Mouse (Mus musculus): Measurements from ENCODE around the gene Hist2h4. TPM values are rescaled to one million over a fixed set of nuclear protein-coding genes. Genes with fewer than 3 reads are reported as not detected.

The Hist2h4 gene
- polyA plus RNA-seq (2014; fragmentation: Illumina TruSeq; extraction: RNeasy Lipid Tissue Mini Kit (QIAGEN cat#74804); ENCODE audit: low read depth, low replicate concordance) = 0.99 TPM

GRCm38 (mm10) chr3:96262979-96263550, at the start of gene Hist2h4:
Gene Hist2h4 (minus strand): TSS chr3:96263311.

GRCm38 (mm10) chr3:96293787-96294186, 30.7 kb upstream of the Hist2h4 start, which contains the start of gene Fcgr1:
Gene Fcgr1 (minus strand): TSS chr3:96293969.

GRCm38 (mm10) chr3:96269511-96270474, 6.7 kb upstream of the Hist2h4 start, which contains the start of gene Hist2h2bb:
Gene Hist2h2bb (plus strand): TSS chr3:96269752.

GRCm38 (mm10) chr3:96268051-96268775, 5.1 kb upstream of the Hist2h4 start, which contains the start of gene Hist2h3b:
Gene Hist2h3b (plus strand): TSS chr3:96268654.

GRCm38 (mm10) chr3:96246427-96246856, 16.7 kb downstream of the Hist2h4 start, which contains the start of gene Hist2h3c1:
Gene Hist2h3c1 (plus strand): TSS chr3:96246685.

GRCm38 (mm10) chr3:96245003-96245886, 17.9 kb downstream of the Hist2h4 start, which contains the start of gene Hist2h2aa1:
Gene Hist2h2aa1 (plus strand): TSS chr3:96245497.

GRCm38 (mm10) chr3:96239949-96240798, 22.9 kb downstream of the Hist2h4 start, which contains the start of gene Hist2h2aa2:
Gene Hist2h2aa2 (minus strand): TSS chr3:96240276.

GRCm38 (mm10) chr3:96238954-96239793, 23.9 kb downstream of the Hist2h4 start, which contains the start of gene Hist2h3c2:
Gene Hist2h3c2 (minus strand): TSS chr3:96239127.

GRCm38 (mm10) chr3:96220765-96221639, 42.1 kb downstream of the Hist2h4 start, which contains the start of the genes Hist2h2ac and Hist2h2be:
Gene Hist2h2ac (minus strand): TSS chr3:96220880.
Gene Hist2h2be (plus strand): TSS chr3:96221119.

GRCm38 (mm10) chr3:96219661-96220130, 43.4 kb downstream of the Hist2h4 start, which contains the start of the genes Bola1 and Hist2h2ab:
Gene Bola1 (minus strand): TSS chr3:96219709.
Gene Hist2h2ab (plus strand): TSS chr3:96219865.

Other genes starting within 250 kb of the Hist2h4 start
- gene Vps45, start 204.8 kb downstream of the Hist2h4 start, polyA plus RNA-seq (2014; fragmentation: Illumina TruSeq; extraction: RNeasy Lipid Tissue Mini Kit (QIAGEN cat#74804); ENCODE audit: low read depth, low replicate concordance) = 74.0 TPM
- gene Otud7b, start 158.8 kb downstream of the Hist2h4 start, polyA plus RNA-seq (2014; fragmentation: Illumina TruSeq; extraction: RNeasy Lipid Tissue Mini Kit (QIAGEN cat#74804); ENCODE audit: low read depth, low replicate concordance) = 26.7 TPM
- 15.3 TPM for gene Mtmr11, start 101.3 kb downstream of the Hist2h4 start, polyA plus RNA-seq (2014; fragmentation: Illumina TruSeq; extraction: RNeasy Lipid Tissue Mini Kit (QIAGEN cat#74804); ENCODE audit: low read depth, low replicate concordance)
- gene Sf3b4, start 91.0 kb downstream of the Hist2h4 start, polyA plus RNA-seq (2014; fragmentation: Illumina TruSeq; extraction: RNeasy Lipid Tissue Mini Kit (QIAGEN cat#74804); ENCODE audit: low read depth, low replicate concordance) = 15.0 TPM
- 3.7 TPM for gene Sv2a, start 82.2 kb downstream of the Hist2h4 start, polyA plus RNA-seq (2014; fragmentation: Illumina TruSeq; extraction: RNeasy Lipid Tissue Mini Kit (QIAGEN cat#74804); ENCODE audit: low read depth, low replicate concordance)
- 4.2 TPM for gene Bola1, start 43.6 kb downstream of the Hist2h4 start, polyA plus RNA-seq (2014; fragmentation: Illumina TruSeq; extraction: RNeasy Lipid Tissue Mini Kit (QIAGEN cat#74804); ENCODE audit: low read depth, low replicate concordance)
- gene Hist2h2ab, start 43.4 kb downstream of the Hist2h4 start, polyA plus RNA-seq (2014; fragmentation: Illumina TruSeq; extraction: RNeasy Lipid Tissue Mini Kit (QIAGEN cat#74804); ENCODE audit: low read depth, low replicate concordance) = not detected
- not detected for gene Hist2h2ac, start 42.4 kb downstream of the Hist2h4 start, polyA plus RNA-seq (2014; fragmentation: Illumina TruSeq; extraction: RNeasy Lipid Tissue Mini Kit (QIAGEN cat#74804); ENCODE audit: low read depth, low replicate concordance)
- gene Hist2h2be, start 42.2 kb downstream of the Hist2h4 start, polyA plus RNA-seq (2014; fragmentation: Illumina TruSeq; extraction: RNeasy Lipid Tissue Mini Kit (QIAGEN cat#74804); ENCODE audit: low read depth, low replicate concordance) = 23.5 TPM
- gene Hist2h3c2, start 24.2 kb downstream of the Hist2h4 start, polyA plus RNA-seq (2014; fragmentation: Illumina TruSeq; extraction: RNeasy Lipid Tissue Mini Kit (QIAGEN cat#74804); ENCODE audit: low read depth, low replicate concordance) = 8.0 TPM
- gene Hist2h2aa2, start 23.0 kb downstream of the Hist2h4 start, polyA plus RNA-seq (2014; fragmentation: Illumina TruSeq; extraction: RNeasy Lipid Tissue Mini Kit (QIAGEN cat#74804); ENCODE audit: low read depth, low replicate concordance) = not detected
- gene Hist2h2aa1, start 17.8 kb downstream of the Hist2h4 start, polyA plus RNA-seq (2014; fragmentation: Illumina TruSeq; extraction: RNeasy Lipid Tissue Mini Kit (QIAGEN cat#74804); ENCODE audit: low read depth, low replicate concordance) = not detected
- 46.1 TPM for gene Hist2h3c1, start 16.6 kb downstream of the Hist2h4 start, polyA plus RNA-seq (2014; fragmentation: Illumina TruSeq; extraction: RNeasy Lipid Tissue Mini Kit (QIAGEN cat#74804); ENCODE audit: low read depth, low replicate concordance)
- gene Hist2h3b, start 5.3 kb upstream of the Hist2h4 start, polyA plus RNA-seq (2014; fragmentation: Illumina TruSeq; extraction: RNeasy Lipid Tissue Mini Kit (QIAGEN cat#74804); ENCODE audit: low read depth, low replicate concordance) = not detected
- gene Hist2h2bb, start 6.4 kb upstream of the Hist2h4 start, polyA plus RNA-seq (2014; fragmentation: Illumina TruSeq; extraction: RNeasy Lipid Tissue Mini Kit (QIAGEN cat#74804); ENCODE audit: low read depth, low replicate concordance) = not detected
- gene Fcgr1, start 30.7 kb upstream of the Hist2h4 start, polyA plus RNA-seq (2014; fragmentation: Illumina TruSeq; extraction: RNeasy Lipid Tissue Mini Kit (QIAGEN cat#74804); ENCODE audit: low read depth, low replicate concordance) = 0.99 TPM
- gene BC107364, start 189.0 kb upstream of the Hist2h4 start, polyA plus RNA-seq (2014; fragmentation: Illumina TruSeq; extraction: RNeasy Lipid Tissue Mini Kit (QIAGEN cat#74804); ENCODE audit: low read depth, low replicate concordance) = not detected